Mouse (Mus musculus) stomach, postnatal 0 days (tissue): ENCODE measurements around the gene Gdap1l1. TPM values are rescaled to one million over a fixed set of nuclear protein-coding genes. Genes with fewer than 3 reads are reported as not detected.
A peak's percentile ranks its signal among the peaks of the same experiment; 100 is the strongest.

Experiments used
- ATAC-seq: fragments of 200-750 bp; cut with Nextera tagmentation; 2 replicates; pipeline ENCODE4 v1.8.0; 2017; ENCODE audit not compliant: low FRiP score, low TSS enrichment
- DNase-seq: peaks from one replicate; pipeline ENCODE4 v3.0.0-alpha.2; 2016; ENCODE audit warnings: low spot score
- H3K27ac ChIP-seq: fragments of 300-500 bp; sonication (generic); replicated peaks from 2 replicates; pipeline ENCODE4 v1.5.1; 2014; ENCODE audit warnings: mild to moderate bottlenecking, control low read depth
- H3K27me3 ChIP-seq: fragments of 300-500 bp; sonication (generic); 2 replicates; pipeline ENCODE4 v1.6.1; 2014; ENCODE audit warnings: low read length; ENCODE audit not compliant: control insufficient read depth, insufficient read depth
- H3K36me3 ChIP-seq: fragments of 300-500 bp; sonication (generic); 2 replicates; pipeline ENCODE4 v1.6.1; 2014; ENCODE audit warnings: low read length, mixed read lengths; ENCODE audit not compliant: control insufficient read depth, insufficient read depth
- H3K4me1 ChIP-seq: fragments of 300-500 bp; sonication (generic); replicated peaks from 2 replicates; pipeline ENCODE4 v1.6.1; 2014; ENCODE audit warnings: antibody characterized with exemption; ENCODE audit not compliant: control insufficient read depth, insufficient read depth
- H3K4me2 ChIP-seq: fragments of 300-500 bp; sonication (generic); replicated peaks from 2 replicates; pipeline ENCODE4 v1.6.1; 2014; ENCODE audit warnings: low read depth, mild to moderate bottlenecking, control low read depth, moderate library complexity
- H3K4me3 ChIP-seq: fragments of 300-500 bp; sonication (generic); 2 replicates; pipeline ENCODE4 v1.5.1; 2014; ENCODE audit warnings: low read depth, low read length, control low read depth
- H3K9ac ChIP-seq: fragments of 300-500 bp; sonication (generic); 2 replicates; pipeline ENCODE4 v1.6.1; 2014; ENCODE audit warnings: mild to moderate bottlenecking, low read length, control low read depth, mixed read lengths
- H3K9me3 ChIP-seq: fragments of 300-500 bp; sonication (generic); 2 replicates; pipeline ENCODE4 v1.6.1; 2016; ENCODE audit warnings: low read length; ENCODE audit not compliant: control insufficient read depth
- CTCF ChIP-seq: IDR thresholded peaks from 2 replicates; pipeline ENCODE4 v1.5.1; 2016; ENCODE audit warnings: antibody characterized with exemption, low read depth, mild to moderate bottlenecking, moderate library complexity
- EP300 ChIP-seq: optimal IDR thresholded peaks from 2 replicates; pipeline ENCODE3; 2016; ENCODE audit warnings: antibody characterized with exemption
- WGBS: fragments of 180-500 bp; shearing (Covaris S2); extraction: QIAGEN DNeasy Blood & Tissue Kit; methylation state at CpG from one replicate; pipeline ENCODE4 v1.1.7; 2014; 5-methylcytosine and 5-hydroxymethylcytosine counted together
- polyA plus RNA-seq: library from polyadenylated mRNA; unstranded; fragments of >200 nt; fragmentation: Nextera tagmentation; extraction: Ambion mirVana; gene quantifications from 2 replicates; pipeline ENCODE4 v1.2.1, GENCODE M21; 2015

The Gdap1l1 gene
- polyA plus RNA-seq, 1 experiment from 2014 or later: 1.9 TPM

GRCm38 (mm10) chr2:163419346-163420045, 18.8 kb upstream of the Gdap1l1 start:
- Histone ChIP-seq H3K36me3 (peaks cover 4% of the 10 kb centered on the region; the same call in 1 of the 2 replicates), H3K27ac (peak overlapping the region; percentile 91), H3K4me3 (peak overlapping the region; percentile 97), H3K9me3 (no peaks in the 10 kb centered on the region), H3K9ac (peak overlapping the region; percentile 89), H3K4me1 (peaks cover 3% of the 10 kb centered on the region; the same call in 1 of the 2 replicates), H3K27me3 (no peaks in the 10 kb centered on the region), H3K4me2 (peak overlapping the region; percentile 67)
- DNase-seq (peak; percentile 99), ATAC-seq (peak; percentile 98)
- under 1% methylated on average over 69 of the region's 71 CpGs for WGBS
- TF ChIP-seq EP300: no peak
- TF ChIP-seq CTCF: peak; percentile 57

DNA sequence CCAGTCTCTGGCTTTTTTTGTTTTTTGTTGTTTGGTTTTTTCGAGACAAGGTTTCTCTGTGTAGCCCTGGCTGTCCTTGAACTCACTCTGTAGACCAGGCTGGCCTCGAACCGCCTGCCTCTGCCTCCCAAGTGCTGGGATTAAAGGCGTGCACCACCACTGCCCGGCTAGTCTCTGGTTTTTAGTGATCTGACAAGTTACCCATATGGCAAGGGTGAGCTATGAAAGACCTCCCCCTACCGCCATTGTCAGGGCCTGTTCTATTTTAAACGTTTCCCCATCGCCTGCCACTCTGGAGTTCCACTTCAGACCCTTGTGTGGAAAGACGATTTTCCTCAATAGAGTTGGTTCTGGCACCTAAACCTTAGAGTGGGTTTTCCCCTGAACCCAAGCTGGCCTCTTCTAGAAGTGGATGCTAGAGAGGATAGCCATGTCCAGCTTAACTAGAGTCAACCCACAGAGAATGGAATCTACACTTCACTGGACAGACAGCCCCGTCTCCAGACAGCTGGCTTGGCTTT, 17.9 kb upstream of the Gdap1l1 start:
- WGBS: 23% methylated on average over 10 of the region's 10 CpGs
- H3K27me3 ChIP-seq: no peaks in the 10 kb centered on the region

DNA sequence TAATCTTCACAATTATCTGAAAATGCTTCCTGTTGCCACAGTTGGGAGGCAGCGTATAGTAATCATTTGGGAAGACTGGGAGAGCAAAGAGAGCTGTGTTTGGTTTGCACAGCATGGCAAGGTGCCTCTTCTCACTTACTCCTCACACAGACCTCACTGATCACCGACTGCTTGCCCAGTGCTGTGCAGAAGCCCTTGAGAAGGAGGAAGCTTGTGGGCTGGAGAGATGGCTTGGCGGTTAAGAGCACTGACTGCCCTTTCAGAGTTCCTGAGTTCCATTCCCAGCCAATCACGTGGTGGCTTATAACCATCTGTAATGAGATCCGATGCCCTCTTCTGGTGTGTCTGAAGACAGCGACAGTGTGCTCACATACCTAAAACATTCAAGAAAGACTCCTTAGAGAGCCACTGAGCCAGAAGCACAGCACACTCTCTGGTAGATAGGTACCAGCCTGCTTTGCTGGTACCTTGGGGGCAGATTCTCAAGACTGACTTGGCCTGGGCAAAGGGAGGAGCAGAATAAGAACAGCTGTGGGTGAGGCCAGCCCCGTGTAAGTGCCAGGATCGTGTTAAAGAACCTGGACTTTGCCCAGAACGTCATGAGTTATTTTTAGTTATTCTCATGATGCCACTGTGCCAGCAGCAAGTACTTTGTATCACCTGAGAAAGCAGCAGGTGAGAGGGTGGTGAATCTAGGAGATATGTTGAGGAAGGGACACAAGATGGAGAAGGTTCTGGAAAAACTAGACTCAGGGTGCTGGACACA, 15.2 kb upstream of the Gdap1l1 start:
- no peaks in the 10 kb centered on the region for H3K4me1 ChIP-seq
- TF ChIP-seq EP300: no peak
- no peak overlapping the region for H3K27ac ChIP-seq
- DNase-seq (peak; percentile 53), ATAC-seq (peak; percentile 13; the same call in 1 of the 2 replicates)
- 0 out of 2 replicates have a peak, but pooled peaks cover 2% of the 10 kb centered on the region for H3K36me3 ChIP-seq
- H3K9ac ChIP-seq: no peak overlapping the region
- H3K9me3 ChIP-seq: no peaks in the 10 kb centered on the region
- H3K27me3 ChIP-seq: no peaks in the 10 kb centered on the region
- no peak overlapping the region for H3K4me3 ChIP-seq
- WGBS: 62% methylated on average over 9 of the region's 9 CpGs
- H3K4me2 ChIP-seq: no peak overlapping the region

More for the DNA sequence above, 17.9 kb upstream of the Gdap1l1 start:
- ATAC-seq (no peak), DNase-seq (no peak)
- H3K27ac ChIP-seq: peak overlapping the region; percentile 84; the same call in 1 of the 2 replicates
- peak overlapping the region; percentile 67 for H3K4me2 ChIP-seq
- H3K9ac ChIP-seq: peak overlapping the region; percentile 76
- no peaks in the 10 kb centered on the region for H3K9me3 ChIP-seq
- H3K36me3 ChIP-seq: 0 out of 2 replicates have a peak, but pooled peaks cover 2% of the 10 kb centered on the region
- peaks cover 3% of the 10 kb centered on the region; the same call in 1 of the 2 replicates for H3K4me1 ChIP-seq
- H3K4me3 ChIP-seq: peak overlapping the region; percentile 75
- TF ChIP-seq EP300: no peak
- TF ChIP-seq CTCF: no peak

DNA sequence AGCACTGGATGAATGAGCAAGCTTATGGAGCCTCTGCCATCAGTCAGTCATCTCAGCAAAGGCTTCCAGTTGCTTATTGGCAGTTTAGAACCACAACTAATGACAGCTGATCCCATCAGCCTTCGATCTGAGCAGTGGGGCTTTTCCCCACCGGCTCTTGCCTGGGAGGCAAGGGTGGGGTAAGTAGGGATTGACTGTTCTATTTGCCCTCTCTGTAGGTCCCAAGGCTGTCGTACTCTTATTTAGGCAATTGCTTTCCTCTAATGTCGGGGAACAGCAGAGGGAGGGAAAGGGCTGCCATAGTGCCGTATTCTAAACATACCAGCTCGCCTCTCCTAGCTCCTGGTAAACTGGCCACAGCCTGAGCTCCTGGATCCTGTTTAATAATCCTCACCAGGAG, 13.7 kb upstream of the Gdap1l1 start, which contains the start of gene Oser1:
TSS of gene Oser1 (minus strand) at position 101 of the 400 bp plus-strand sequence.
- no peak for TF ChIP-seq CTCF
- no peaks in the 10 kb centered on the region for H3K27me3 ChIP-seq
- DNase-seq (no peak), ATAC-seq (no peak)
- H3K9ac ChIP-seq: no peak within 1 kb of the TSS
- WGBS: 79% methylated on average over 6 of the region's 6 CpGs
- no peaks in the 10 kb centered on the region for H3K9me3 ChIP-seq
- no peaks in the 10 kb centered on the region for H3K4me1 ChIP-seq
- no peak within 1 kb of the TSS for H3K27ac ChIP-seq
- H3K4me3 ChIP-seq: no peak within 1 kb of the TSS
- no peak within 1 kb of the TSS for H3K4me2 ChIP-seq
- H3K36me3 ChIP-seq: 0 out of 2 replicates have a peak, but pooled peaks cover 2% of the 10 kb centered on the region

DNA sequence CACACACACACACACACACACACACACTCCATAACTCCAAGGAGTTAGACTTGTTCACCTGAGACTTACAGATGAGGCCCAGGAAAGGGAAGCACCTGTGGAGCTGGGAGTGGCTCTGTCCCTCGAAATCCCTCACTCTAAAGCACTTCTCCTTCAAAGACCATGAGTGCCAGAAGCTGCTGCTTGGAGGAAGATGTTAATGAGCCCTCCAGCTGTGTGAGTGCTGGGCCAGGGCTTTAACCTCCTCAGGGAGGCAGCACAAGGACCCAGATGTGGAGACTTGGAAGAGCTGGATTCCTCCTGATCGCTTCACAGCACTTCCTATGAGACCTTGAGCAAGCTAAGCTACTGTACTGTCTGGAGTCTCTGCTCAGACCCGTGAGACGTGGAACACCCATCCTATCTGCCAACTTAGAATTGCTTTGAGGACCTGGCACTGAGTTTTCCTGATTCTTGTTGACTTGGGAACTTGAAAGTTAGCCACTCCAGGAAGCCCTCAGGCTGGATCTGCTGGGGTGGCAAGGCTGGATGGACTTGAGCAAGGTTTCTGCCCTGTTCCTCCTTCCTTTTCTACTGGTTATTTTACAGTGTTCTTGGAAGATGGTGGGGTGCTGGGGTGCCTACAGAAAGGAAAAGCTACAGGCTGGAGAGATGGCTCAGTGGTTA, 9.8 kb upstream of the Gdap1l1 start:
- Histone ChIP-seq H3K9me3 (no peaks in the 10 kb centered on the region), H3K4me2 (no peak overlapping the region), H3K9ac (no peak overlapping the region), H3K27me3 (no peaks in the 10 kb centered on the region), H3K36me3 (no peaks in the 10 kb centered on the region), H3K27ac (no peak overlapping the region), H3K4me3 (no peak overlapping the region), H3K4me1 (no peaks in the 10 kb centered on the region)
- DNase-seq: no peak
- ATAC-seq: no peak
- WGBS: 40% methylated on average over 4 of the region's 4 CpGs
- TF ChIP-seq CTCF (no peak), EP300 (no peak)
